Mouse (Mus musculus): ENCODE data around the gene Reln. TPM values are rescaled to one million over a fixed set of nuclear protein-coding genes. Genes with fewer than 3 reads are reported as not detected.

Gene Reln
- polyA plus RNA-seq, 1 experiment, result 6.4 TPM

GRCm38 (mm10) chr5:21973266-21974010 is 371.1 kb downstream of the Reln start:
- Histone ChIP-seq H3K4me1 (ENCODE audit: control insufficient read depth, insufficient read depth, low read length) (no peaks in the 10 kb centered on the region), H3K4me3 (replicated peaks; ENCODE audit: extremely low read depth, low read depth, low read length) (no peak overlapping the region)
- WGBS, result 41% methylated on average over 5 of the region's 5 CpGs
- DNase-seq, result no peak
- TF ChIP-seq CTCF (IDR thresholded peaks at IDR 0.05; ENCODE audit: insufficient read depth, low read length), result no peak
- TF ChIP-seq POLR2A (IDR thresholded peaks at IDR 0.05; ENCODE audit: borderline replicate concordance, extremely low read depth, low read depth, low read length), result no peak

GRCm38 (mm10) chr5:21961796-21962195 is 382.7 kb downstream of the Reln start:
- DNase-seq, result no peak
- no peak for TF ChIP-seq POLR2A (IDR thresholded peaks at IDR 0.05; ENCODE audit: borderline replicate concordance, extremely low read depth, low read depth, low read length)
- no peak for TF ChIP-seq CTCF (IDR thresholded peaks at IDR 0.05; ENCODE audit: insufficient read depth, low read length)
- WGBS, result 67% methylated on average over 1 of the region's 1 CpGs
- Histone ChIP-seq H3K4me3 (replicated peaks; ENCODE audit: extremely low read depth, low read depth, low read length) (no peak overlapping the region), H3K4me1 (ENCODE audit: control insufficient read depth, insufficient read depth, low read length) (no peaks in the 10 kb centered on the region)

DNA sequence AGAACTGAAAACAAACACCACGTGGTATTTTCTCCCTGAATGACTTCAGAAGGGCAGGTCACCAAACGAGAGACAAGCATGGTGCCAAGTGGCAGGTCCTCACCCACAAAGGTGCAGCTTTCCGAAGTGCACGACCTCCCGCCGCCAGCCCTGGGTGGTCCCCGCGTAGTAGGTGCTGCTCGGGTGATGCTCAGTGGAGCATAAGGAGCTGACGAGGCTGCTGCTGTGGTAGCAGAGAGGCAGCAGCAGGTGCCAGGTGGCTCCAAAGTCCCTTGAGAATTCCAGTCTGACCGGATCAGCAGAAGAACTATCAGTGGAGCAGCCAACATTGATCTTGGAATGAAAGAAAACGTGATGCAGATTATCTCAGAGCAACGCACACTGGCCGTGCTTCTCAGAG is 384.4 kb downstream of the Reln start:
- Histone ChIP-seq H3K4me3 (replicated peaks; ENCODE audit: extremely low read depth, low read depth, low read length) (no peak overlapping the region), H3K4me1 (ENCODE audit: control insufficient read depth, insufficient read depth, low read length) (no peaks in the 10 kb centered on the region)
- TF ChIP-seq CTCF (IDR thresholded peaks at IDR 0.05; ENCODE audit: insufficient read depth, low read length) (no peak), POLR2A (IDR thresholded peaks at IDR 0.05; ENCODE audit: borderline replicate concordance, extremely low read depth, low read depth, low read length) (no peak)
- DNase-seq, result no peak
- 62% methylated on average over 14 of the region's 14 CpGs for WGBS

- TF ChIP-seq POLR2A (IDR thresholded peaks at IDR 0.05; ENCODE audit: borderline replicate concordance, extremely low read depth, low read depth, low read length) (no peak), CTCF (IDR thresholded peaks at IDR 0.05; ENCODE audit: insufficient read depth, low read length) (no peak)
- 66% methylated on average over 4 of the region's 4 CpGs for WGBS
- H3K4me1 ChIP-seq (ENCODE audit: control insufficient read depth, insufficient read depth, low read length), result no peaks in the 10 kb centered on the region
- no peak for DNase-seq
- no peak overlapping the region for H3K4me3 ChIP-seq (replicated peaks; ENCODE audit: extremely low read depth, low read depth, low read length)
Observed at GRCm38 (mm10) chr5:21957586-21957985, 386.9 kb downstream of the Reln start.

GRCm38 (mm10) chr5:21957061-21957460 is 387.4 kb downstream of the Reln start:
- TF ChIP-seq CTCF (IDR thresholded peaks at IDR 0.05; ENCODE audit: insufficient read depth, low read length) (no peak), POLR2A (IDR thresholded peaks at IDR 0.05; ENCODE audit: borderline replicate concordance, extremely low read depth, low read depth, low read length) (no peak)
- DNase-seq, result no peak

GRCm38 (mm10) chr5:21949507-21949897 is 395.0 kb downstream of the Reln start:
- WGBS, result 81% methylated on average over 7 of the region's 7 CpGs
- DNase-seq, result no peak
- TF ChIP-seq CTCF (IDR thresholded peaks at IDR 0.05; ENCODE audit: insufficient read depth, low read length), result no peak
- TF ChIP-seq POLR2A (IDR thresholded peaks at IDR 0.05; ENCODE audit: borderline replicate concordance, extremely low read depth, low read depth, low read length), result no peak
- H3K4me1 ChIP-seq (ENCODE audit: control insufficient read depth, insufficient read depth, low read length), result no peaks in the 10 kb centered on the region
- no peak overlapping the region for H3K4me3 ChIP-seq (replicated peaks; ENCODE audit: extremely low read depth, low read depth, low read length)

More at GRCm38 (mm10) chr5:21957061-21957460, 387.4 kb downstream of the Reln start:
- Histone ChIP-seq H3K4me3 (replicated peaks; ENCODE audit: extremely low read depth, low read depth, low read length) (no peak overlapping the region), H3K4me1 (ENCODE audit: control insufficient read depth, insufficient read depth, low read length) (no peaks in the 10 kb centered on the region)
- 77% methylated on average over 4 of the region's 4 CpGs for WGBS

DNA sequence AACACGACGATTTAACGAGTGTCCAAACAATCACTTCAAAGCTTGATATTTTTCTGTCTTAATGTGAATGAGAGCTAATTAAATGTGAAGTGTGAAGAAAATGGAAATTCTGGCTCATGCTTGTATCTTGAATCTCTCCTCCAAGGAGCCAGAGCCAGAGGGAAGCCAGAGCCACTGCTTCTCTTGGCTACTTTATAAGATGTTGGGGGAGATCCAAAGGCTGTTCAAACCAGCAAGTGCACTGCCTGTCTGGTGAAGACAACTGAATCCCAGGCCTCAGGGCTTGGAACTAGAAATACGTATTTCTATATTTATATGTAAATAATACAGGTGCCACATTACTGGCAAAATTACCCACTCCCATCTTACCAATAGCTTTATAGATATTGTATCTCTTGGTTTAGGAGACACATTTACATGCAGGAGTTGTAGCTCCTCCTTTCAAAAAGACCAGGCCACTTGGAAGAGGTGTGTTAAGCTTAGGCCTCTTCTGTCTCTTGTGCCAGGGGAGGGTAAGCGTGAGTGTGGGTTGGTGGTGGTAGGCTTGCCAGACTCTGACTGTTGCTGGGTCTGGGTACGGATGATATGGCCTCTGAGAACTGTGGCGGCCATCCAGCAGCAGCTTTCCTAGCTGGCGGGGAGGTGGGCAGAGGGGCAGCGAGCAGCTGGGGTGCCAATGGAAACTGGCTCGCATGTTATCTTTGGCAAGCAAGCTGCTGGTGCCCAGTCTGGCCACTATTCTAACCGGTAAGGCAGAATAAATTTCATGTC is 395.6 kb downstream of the Reln start:
- 82% methylated on average over 11 of the region's 11 CpGs for WGBS
- H3K4me1 ChIP-seq (ENCODE audit: control insufficient read depth, insufficient read depth, low read length), result no peaks in the 10 kb centered on the region

DNA sequence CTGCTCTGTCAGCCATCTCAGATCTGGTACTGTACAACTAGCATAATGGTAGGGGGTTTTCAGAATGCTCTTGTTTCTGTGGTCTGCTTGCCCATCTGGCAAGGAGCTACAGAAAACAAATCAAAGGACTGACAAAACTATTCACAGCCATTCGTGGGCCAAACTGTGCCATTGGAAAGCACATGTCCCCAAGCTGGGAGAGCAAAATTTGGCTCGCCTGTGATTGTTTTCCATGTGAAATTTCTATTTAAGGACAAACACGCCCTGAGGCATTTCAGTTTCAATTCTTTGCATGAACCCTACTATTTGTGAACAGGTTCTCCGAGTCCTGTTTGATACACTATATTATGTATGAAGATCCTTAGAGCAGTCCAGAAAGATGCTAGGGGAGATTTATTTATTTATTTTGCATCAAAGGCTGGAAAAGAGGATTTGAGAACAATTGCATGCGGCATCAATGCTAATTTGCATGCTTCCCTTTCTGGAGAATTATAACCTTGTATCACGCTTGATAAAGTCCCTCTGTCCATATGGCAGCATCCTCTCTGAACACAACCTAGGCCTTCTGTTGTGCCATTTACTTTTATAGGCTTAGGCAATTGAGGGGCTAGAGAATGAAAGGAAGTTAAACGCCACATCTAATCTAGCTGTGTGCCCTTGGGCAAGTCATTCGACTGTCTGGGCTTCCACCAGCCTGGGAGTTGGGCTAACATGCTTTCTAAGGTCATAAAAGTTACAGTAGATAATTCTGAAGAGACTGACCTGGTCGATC is 396.7 kb downstream of the Reln start:
- DNase-seq, result no peak
- Histone ChIP-seq H3K4me3 (replicated peaks; ENCODE audit: extremely low read depth, low read depth, low read length) (no peak overlapping the region), H3K4me1 (ENCODE audit: control insufficient read depth, insufficient read depth, low read length) (no peaks in the 10 kb centered on the region)
- TF ChIP-seq CTCF (IDR thresholded peaks at IDR 0.05; ENCODE audit: insufficient read depth, low read length), result no peak
- 77% methylated on average over 9 of the region's 9 CpGs for WGBS

More for the DNA sequence above, 395.6 kb downstream of the Reln start:
- no peak for TF ChIP-seq CTCF (IDR thresholded peaks at IDR 0.05; ENCODE audit: insufficient read depth, low read length)
- no peak for TF ChIP-seq POLR2A (IDR thresholded peaks at IDR 0.05; ENCODE audit: borderline replicate concordance, extremely low read depth, low read depth, low read length)
- no peak overlapping the region for H3K4me3 ChIP-seq (replicated peaks; ENCODE audit: extremely low read depth, low read depth, low read length)
- DNase-seq, result no peak

- no peak for TF ChIP-seq CTCF (IDR thresholded peaks at IDR 0.05; ENCODE audit: insufficient read depth, low read length)
- no peak for TF ChIP-seq POLR2A (IDR thresholded peaks at IDR 0.05; ENCODE audit: borderline replicate concordance, extremely low read depth, low read depth, low read length)
- WGBS, result 85% methylated on average over 1 of the region's 1 CpGs
Observed at GRCm38 (mm10) chr5:21944579-21944978, 399.9 kb downstream of the Reln start.

More at GRCm38 (mm10) chr5:21944579-21944978, 399.9 kb downstream of the Reln start:
- H3K4me1 ChIP-seq (ENCODE audit: control insufficient read depth, insufficient read depth, low read length), result no peaks in the 10 kb centered on the region
- DNase-seq, result no peak
- no peak overlapping the region for H3K4me3 ChIP-seq (replicated peaks; ENCODE audit: extremely low read depth, low read depth, low read length)
